Mouse (Mus musculus) c-Kit-positive CD71-positive TER-119-positive erythroid progenitor cells, embryonic 14.5 days (primary cell): Measurements from ENCODE around the gene Slco4a1.

Experiments used
- DNase-seq: peaks from one replicate; pipeline ENCODE4 v3.0.0-alpha.2; 2013; ENCODE audit warnings: low spot score

The Slco4a1 gene

DNA sequence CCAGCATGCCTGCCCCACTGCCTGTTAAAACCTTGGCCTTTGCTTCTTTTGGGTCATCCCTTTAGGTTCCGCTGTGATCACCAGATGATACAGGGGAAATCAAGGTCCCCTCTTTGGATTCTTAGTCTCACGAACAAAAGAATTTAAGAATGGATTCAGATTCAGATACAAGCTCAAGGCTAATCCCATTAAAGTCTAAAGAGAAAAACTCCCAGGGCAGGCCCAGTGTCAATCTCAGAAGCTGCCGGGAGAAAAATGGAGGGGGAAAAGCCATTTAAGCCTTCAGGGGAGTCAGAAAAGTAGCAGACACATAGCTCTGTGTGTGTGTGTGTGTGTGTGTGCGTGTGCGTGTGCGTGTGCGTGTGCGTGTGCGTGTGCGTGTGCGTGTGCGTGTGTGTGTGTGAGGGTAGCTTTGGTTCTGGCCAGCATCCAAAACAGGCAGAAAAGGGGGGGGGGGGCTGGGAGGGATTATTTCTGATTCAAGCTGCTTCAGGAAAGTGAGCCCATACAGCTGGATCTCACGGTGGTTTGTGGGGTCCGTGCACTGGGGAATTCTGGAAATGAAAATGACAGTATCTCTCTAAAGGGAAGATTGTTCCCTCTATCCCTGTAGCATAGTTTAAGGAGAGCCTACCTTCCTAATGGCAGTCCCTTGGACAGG, 52.5 kb downstream of the Slco4a1 start:
- DNase-seq: no peak

DNA sequence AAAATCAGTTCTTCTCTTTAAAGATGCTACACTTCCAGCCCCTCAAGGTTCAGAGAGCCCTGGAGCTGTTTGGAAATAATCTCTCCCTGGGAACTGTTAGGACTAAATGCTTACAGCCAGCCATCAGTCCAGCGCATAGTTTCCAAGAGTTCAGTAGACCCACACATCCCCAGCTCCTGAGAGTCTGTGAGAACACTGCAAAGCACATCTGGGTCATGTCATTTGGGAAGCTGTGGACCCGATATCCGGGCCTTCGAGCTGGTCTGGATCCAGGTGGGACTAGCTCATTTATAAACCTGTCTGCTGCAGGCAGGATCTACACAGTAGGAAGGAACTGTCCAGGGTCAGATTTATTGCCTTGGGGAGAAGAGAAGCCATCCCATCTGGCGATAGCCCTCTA, 54.8 kb downstream of the Slco4a1 start:
- DNase-seq: no peak

DNA sequence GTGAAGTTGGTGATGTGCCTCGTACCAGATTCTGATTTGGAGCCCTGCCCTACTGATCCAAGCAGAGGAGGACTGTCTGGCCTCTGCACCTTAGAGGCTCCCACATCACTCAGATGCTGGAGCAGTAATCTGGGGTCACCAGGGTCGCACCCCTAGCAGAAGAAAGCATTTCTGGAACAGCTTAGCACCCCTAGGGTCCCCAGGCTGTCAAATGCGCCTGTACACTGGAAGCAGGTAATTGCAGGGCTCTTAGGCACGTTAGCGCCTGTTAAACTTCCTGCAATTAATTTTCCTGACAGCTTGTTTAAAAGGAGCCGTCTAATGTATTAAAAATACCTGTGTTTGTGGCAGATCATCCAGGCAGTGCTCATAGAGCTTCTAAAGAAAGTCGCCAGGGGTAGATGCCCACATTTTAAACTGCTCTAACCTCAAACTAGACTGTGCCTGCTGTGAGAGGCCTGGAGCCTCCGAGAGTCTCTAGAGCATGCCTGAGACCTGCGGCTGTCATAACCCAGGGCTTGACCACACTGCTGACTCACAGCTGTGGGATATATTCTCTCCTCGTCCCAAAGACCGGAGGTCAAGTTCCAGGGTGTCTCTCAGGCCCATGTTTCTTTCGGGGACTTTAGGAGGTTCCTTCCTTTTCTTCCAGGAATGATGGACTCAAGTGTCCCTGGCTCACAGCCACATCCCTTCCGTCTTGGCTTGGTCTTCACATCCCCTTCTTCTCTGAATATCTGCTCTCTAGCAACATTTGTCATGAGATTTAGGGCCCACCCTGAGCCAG, 56.0 kb downstream of the Slco4a1 start:
- no peak for DNase-seq

DNA sequence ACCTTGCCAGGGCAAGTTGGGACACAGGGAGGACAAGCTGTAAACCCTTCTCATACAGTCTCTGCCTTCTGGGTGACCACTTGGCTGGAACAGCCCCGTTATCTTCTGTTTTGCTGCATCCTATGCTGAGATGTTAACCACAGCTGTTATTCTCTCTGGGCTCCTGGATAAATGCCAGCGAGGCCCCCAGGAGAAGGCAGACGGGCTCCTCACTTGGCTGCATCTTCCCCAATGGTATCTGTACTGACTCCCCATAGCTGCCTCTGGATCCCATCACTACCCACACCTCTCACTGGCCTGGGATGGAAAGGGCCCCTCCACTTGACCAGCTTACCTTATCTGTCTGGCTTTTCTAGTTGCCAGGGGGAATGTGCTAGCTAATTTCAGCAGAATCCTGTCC, 57.0 kb downstream of the Slco4a1 start:
- DNase-seq: no peak

DNA sequence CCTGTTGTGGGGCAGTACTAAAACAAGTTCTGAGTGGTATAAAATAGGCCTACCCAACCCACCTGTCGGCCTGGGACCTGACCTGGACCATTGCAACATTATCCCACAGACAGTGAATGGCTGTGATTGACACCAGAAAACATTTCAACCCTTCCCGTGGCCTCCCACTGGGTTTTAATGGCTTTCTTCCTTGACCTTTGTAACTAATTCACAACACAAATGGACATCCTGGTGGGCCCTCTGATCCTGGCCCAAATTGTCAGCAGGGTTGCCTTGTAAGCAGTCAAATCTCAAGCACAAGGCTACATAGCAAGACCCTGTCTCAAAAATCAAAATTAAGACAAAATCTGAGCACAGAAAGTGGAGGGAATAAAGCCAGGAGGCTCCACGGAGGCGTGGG, 57.8 kb downstream of the Slco4a1 start:
- no peak for DNase-seq

DNA sequence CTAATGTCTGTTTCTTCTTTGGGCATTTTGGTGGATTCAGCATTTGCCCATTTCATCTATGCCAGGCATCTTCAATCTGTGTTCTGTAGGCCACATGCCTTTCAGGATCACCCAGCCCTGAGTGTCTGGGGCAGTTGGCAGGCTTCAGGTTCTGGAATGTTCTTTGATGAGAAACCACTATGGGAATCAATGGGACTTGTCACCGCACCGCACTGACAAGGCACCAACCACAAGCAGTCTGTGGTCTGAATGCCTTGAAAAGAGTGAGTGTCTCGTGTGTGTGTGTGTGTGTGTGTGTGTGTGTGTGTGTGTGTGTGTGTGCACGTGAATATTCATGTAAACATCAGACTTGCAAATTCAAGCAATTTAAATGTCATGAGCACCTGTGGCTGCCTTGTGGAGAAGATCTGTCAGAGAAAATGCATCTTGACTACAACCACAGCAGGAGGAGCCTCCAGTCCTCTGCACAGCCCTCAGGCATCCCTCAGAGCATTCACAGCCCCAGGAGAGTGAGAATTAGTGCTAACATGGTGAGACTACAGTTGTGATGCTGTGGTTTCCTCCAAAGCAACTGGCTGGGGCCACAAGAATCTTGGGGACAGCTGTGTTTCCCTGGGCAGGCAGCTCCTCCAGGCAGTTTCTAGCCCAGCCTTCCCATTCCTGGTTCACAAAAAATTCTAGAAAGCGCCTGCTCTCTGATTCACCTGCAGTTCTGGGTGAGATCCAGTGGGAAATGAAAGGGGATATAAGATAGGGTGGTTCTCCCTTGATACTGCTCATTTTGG, 65.6 kb downstream of the Slco4a1 start:
- no peak for DNase-seq

DNA sequence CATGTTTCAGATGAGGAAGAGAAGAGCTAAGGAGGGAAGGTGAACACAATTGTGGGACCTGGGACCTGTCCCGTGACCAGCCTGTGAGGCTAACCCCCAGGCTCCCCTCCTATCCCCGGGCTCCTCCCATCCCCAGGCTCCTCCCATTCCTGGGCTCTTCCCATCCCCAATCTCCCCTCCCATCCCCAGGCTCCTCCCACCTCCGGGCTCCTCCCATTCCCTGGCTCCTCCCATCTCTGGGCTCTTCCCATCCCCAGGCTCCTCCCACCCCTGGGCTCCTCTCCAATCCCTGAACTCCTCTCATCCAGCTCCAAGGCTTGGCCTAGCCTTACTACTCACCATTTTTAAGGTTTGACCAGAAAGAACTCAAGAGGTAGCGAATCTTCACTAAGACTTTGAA, 66.8 kb downstream of the Slco4a1 start:
- no peak for DNase-seq
